Mouse (Mus musculus) myocyte (in vitro differentiated cells): ENCODE results near the gene H2afz.

Experiments used
- E2F4 ChIP-seq: IDR thresholded peaks from one replicate; pipeline ENCODE4 v1.6.1; 2011; ENCODE audit warnings: mild to moderate bottlenecking, control low read depth, moderate library complexity; ENCODE audit not compliant: insufficient read depth
- MAX ChIP-seq: IDR thresholded peaks from one replicate; pipeline ENCODE4 v1.6.1; 2011; ENCODE audit warnings: low read depth, mild to moderate bottlenecking, control low read depth
- POLR2A ChIP-seq: IDR thresholded peaks from one replicate; pipeline ENCODE4 v1.6.1; 2011; ENCODE audit warnings: low read depth, mild to moderate bottlenecking, control low read depth, moderate library complexity; ENCODE audit not compliant: insufficient read length
- POLR2AphosphoS2 ChIP-seq: IDR thresholded peaks from one replicate; pipeline ENCODE4 v1.6.1; 2011; ENCODE audit warnings: low read depth, control low read depth; ENCODE audit not compliant: insufficient read length

DNA sequence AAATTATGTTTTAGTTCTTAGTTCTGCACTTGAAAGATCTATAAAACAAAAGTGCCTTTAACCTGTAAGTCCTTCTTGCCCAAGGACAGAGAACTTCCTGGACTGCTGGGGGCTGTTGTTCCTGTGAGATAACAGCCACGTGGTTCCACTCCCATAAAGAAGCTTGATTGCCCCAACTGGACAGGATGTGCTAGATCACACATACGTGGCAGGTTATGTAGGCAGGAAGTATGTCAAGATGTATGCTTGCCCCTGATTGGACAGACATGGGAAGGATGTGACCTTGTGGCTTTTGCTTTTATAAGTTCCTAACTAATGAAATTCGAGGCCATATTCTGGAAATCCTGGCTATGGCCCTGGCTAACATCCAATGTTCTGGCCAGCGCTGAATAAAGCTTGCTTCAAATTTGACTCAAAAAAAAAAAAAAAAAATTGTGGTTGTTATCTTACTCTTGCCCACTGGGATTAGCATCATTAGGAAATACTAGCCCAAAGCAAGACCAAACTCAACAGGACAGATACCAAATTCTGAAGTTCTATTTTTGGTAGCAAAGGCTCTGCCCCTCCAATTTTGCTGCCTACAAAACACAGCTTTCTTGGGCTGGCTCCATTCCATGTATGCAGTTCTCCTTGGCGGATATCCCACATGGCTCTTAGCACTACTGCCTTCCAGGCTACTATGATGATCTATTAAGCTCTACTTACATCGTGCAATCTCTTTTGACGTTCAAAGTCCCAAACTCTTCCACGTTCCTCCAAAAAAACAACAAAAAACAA lies 3.7 kb upstream of the H2afz start:
- no peak for TF ChIP-seq POLR2A
- TF ChIP-seq E2F4 = no peak
- TF ChIP-seq MAX = no peak
- TF ChIP-seq POLR2AphosphoS2 = no peak
